Mouse (Mus musculus) ES-E14 (cell line): ENCODE measurements at regions not wholly inside any gene's neighbourhood (a gene's known extent, or its start where the extent isn't known, plus 50 kb on each side); places are given as distances from the start of the nearest gene placed in this dataset.

Experiments used
- CHD2 ChIP-seq: IDR thresholded peaks from 2 replicates; pipeline ENCODE4 v1.6.1; 2014; ENCODE audit warnings: mild to moderate bottlenecking, low read depth, low read length, inconsistent platforms
- MAFK ChIP-seq: IDR thresholded peaks from 2 replicates; pipeline ENCODE4 v1.6.1; 2014; ENCODE audit warnings: mild to moderate bottlenecking, low read depth, low read length, inconsistent platforms; ENCODE audit not compliant: insufficient read depth
- ZC3H11A ChIP-seq: IDR thresholded peaks from 2 replicates; pipeline ENCODE4 v1.6.1; 2012; ENCODE audit warnings: low read depth, mild to moderate bottlenecking, inconsistent platforms, low read length, borderline replicate concordance
- ZNF384 ChIP-seq: IDR thresholded peaks from 2 replicates; pipeline ENCODE4 v1.6.1; 2012; ENCODE audit warnings: low read depth, low read length, inconsistent platforms

GRCm38 (mm10) chr2:11918070-11918469, 140.4 kb downstream of the Ankrd16 start:
- TF ChIP-seq ZNF384 (no peak), CHD2 (no peak), MAFK (no peak), ZC3H11A (no peak)
